Mouse (Mus musculus): ENCODE measurements around the gene Ptgir.

- TF ChIP-seq POLR2A (IDR thresholded peaks at IDR 0.05; ENCODE audit: control insufficient read depth, extremely low read depth, insufficient read depth, low read length, poor library complexity): no peak
- no peak for TF ChIP-seq CTCF (IDR thresholded peaks at IDR 0.05; ENCODE audit: borderline replicate concordance, control insufficient read depth, extremely low read depth, insufficient read depth, low read length, poor library complexity)
These were observed 5.8 kb upstream of the Ptgir start for GRCm38 (mm10) chr7:16900526-16900925.

Data from thymus, adult 2 months (tissue).